In genomic region chr6:95058017-95058416, GRCm38 (mm10) we compare ENCODE assay signal across 9 mouse cellular contexts. TPM values are rescaled to one million over a fixed set of nuclear protein-coding genes. Genes with fewer than 3 reads are reported as not detected.
DNase-seq lines count a peak whose midpoint lies in the region; ATAC-seq and TF ChIP-seq lines count a peak whose summit lies in the region.
"Had no signal": no experiment of that assay in that cellular context is flagged by ENCODE, and none has a peak within 500 bp of the region (broad histone marks: within the 10 kb centered on the region; RNA-seq: fewer than 3 reads in every experiment).

No protein-coding gene starts in this region.

- no peaks in the 10 kb centered on the region for H3K27me3 ChIP-seq in forebrain, postnatal 0 days (ENCODE audit: insufficient read depth, low read length)
- H3K27me3 ChIP-seq in forebrain, embryonic 10.5 days (ENCODE audit: poor library complexity, severe bottlenecking): no peaks in the 10 kb centered on the region
- H3K27me3 ChIP-seq in midbrain, embryonic 14.5 days (ENCODE audit: control insufficient read depth, insufficient read depth, low read length): no peaks in the 10 kb centered on the region
- H3K27me3 ChIP-seq in midbrain, embryonic 15.5 days (replicated peaks): no peaks in the 10 kb centered on the region

- TF ChIP-seq CTCF in forebrain, postnatal 0 days (IDR thresholded peaks at IDR 0.05; ENCODE audit: low read depth): peak; percentile 86
- TF ChIP-seq CTCF in cortical plate, adult 2 months (IDR thresholded peaks at IDR 0.05; ENCODE audit: extremely low read depth, insufficient read depth, low read length): peak; percentile 60

- H3K4me3 ChIP-seq in forebrain, postnatal 0 days (ENCODE audit: low read depth, low read length): no peak overlapping the region
- no peak overlapping the region for H3K4me3 ChIP-seq in forebrain, embryonic 10.5 days
- H3K4me3 ChIP-seq in midbrain, embryonic 14.5 days (replicated peaks; ENCODE audit: low read depth, low read length): no peak overlapping the region
- no peak overlapping the region for H3K4me3 ChIP-seq in midbrain, embryonic 15.5 days
- H3K4me3 ChIP-seq in cortical plate, adult 2 months (ENCODE audit: insufficient read depth, low read length): no peak overlapping the region
- H3K4me3 ChIP-seq: hindbrain, embryonic 15.5 days had no signal

- TF ChIP-seq POLR2A in cortical plate, adult 2 months (IDR thresholded peaks at IDR 0.05; ENCODE audit: extremely low read depth, insufficient read depth, low read length): no peak

- no peaks in the 10 kb centered on the region for H3K9me3 ChIP-seq in forebrain, postnatal 0 days (ENCODE audit: low read length)
- no peaks in the 10 kb centered on the region for H3K9me3 ChIP-seq in forebrain, embryonic 10.5 days
- H3K9me3 ChIP-seq in midbrain, embryonic 14.5 days (ENCODE audit: control insufficient read depth, low read length): no peaks in the 10 kb centered on the region
- no peaks in the 10 kb centered on the region for H3K9me3 ChIP-seq in midbrain, embryonic 15.5 days
- H3K9me3 ChIP-seq: hindbrain, embryonic 15.5 days had no signal

- peak; percentile 69 for ATAC-seq in forebrain, postnatal 0 days
- no peak for ATAC-seq in midbrain, embryonic 14.5 days (ENCODE audit: low FRiP score, low TSS enrichment)
- ATAC-seq in midbrain, embryonic 15.5 days (replicated peaks): no peak
- no peak for ATAC-seq in monocyte, adult 5-6 weeks (replicated peaks; ENCODE audit: insufficient number of reproducible peaks, low FRiP score, low TSS enrichment, poor library complexity, severe bottlenecking)

- H3K4me1 ChIP-seq in forebrain, postnatal 0 days (ENCODE audit: insufficient read depth): no peaks in the 10 kb centered on the region
- H3K4me1 ChIP-seq in forebrain, embryonic 10.5 days: no peaks in the 10 kb centered on the region
- no peaks in the 10 kb centered on the region for H3K4me1 ChIP-seq in midbrain, embryonic 14.5 days (ENCODE audit: control insufficient read depth, insufficient read depth, low read length)
- no peaks in the 10 kb centered on the region for H3K4me1 ChIP-seq in midbrain, embryonic 15.5 days
- no peaks in the 10 kb centered on the region for H3K4me1 ChIP-seq in cortical plate, adult 2 months (ENCODE audit: control insufficient read depth, insufficient read depth, low read length)
- H3K4me1 ChIP-seq: hindbrain, embryonic 15.5 days had no signal

- DNase-seq in forebrain, postnatal 0 days: peak; percentile 84
- no peak for DNase-seq in forebrain, embryonic 10.5 days (ENCODE audit: extremely low spot score, low spot score)
- DNase-seq in midbrain, embryonic 14.5 days: peak; percentile 92
- DNase-seq in lung, postnatal 14 days: peak; percentile 5
- DNase-seq in urinary bladder, postnatal 4 days (ENCODE audit: low spot score in 2 of 2): no peak

- no peaks in the 10 kb centered on the region for H3K36me3 ChIP-seq in forebrain, postnatal 0 days (ENCODE audit: insufficient read depth)
- H3K36me3 ChIP-seq in forebrain, embryonic 10.5 days (replicated peaks): no peaks in the 10 kb centered on the region
- no peaks in the 10 kb centered on the region for H3K36me3 ChIP-seq in midbrain, embryonic 14.5 days (ENCODE audit: control insufficient read depth, insufficient read depth, low read length)
- H3K36me3 ChIP-seq in midbrain, embryonic 15.5 days (replicated peaks): no peaks in the 10 kb centered on the region
- H3K36me3 ChIP-seq: hindbrain, embryonic 15.5 days had no signal

- H3K9ac ChIP-seq in forebrain, postnatal 0 days: no peak overlapping the region
- H3K9ac ChIP-seq in midbrain, embryonic 14.5 days (replicated peaks; ENCODE audit: low read length): no peak overlapping the region
- H3K9ac ChIP-seq in midbrain, embryonic 15.5 days: no peak overlapping the region
- H3K9ac ChIP-seq: hindbrain, embryonic 15.5 days had no signal

- 41% methylated on average over 4 of the region's 4 CpGs for WGBS in forebrain, postnatal 0 days
- WGBS in forebrain, embryonic 10.5 days: 58% methylated on average over 4 of the region's 4 CpGs
- 50% methylated on average over 4 of the region's 4 CpGs for WGBS in midbrain, embryonic 14.5 days
- 50% methylated on average over 4 of the region's 4 CpGs for WGBS in midbrain, embryonic 15.5 days

- H3K27ac ChIP-seq in forebrain, postnatal 0 days (ENCODE audit: low read depth, low read length): no peak overlapping the region
- no peak overlapping the region for H3K27ac ChIP-seq in forebrain, embryonic 10.5 days
- no peak overlapping the region for H3K27ac ChIP-seq in midbrain, embryonic 14.5 days (replicated peaks; ENCODE audit: low read depth, low read length)
- no peak overlapping the region for H3K27ac ChIP-seq in midbrain, embryonic 15.5 days
- H3K27ac ChIP-seq in cortical plate, adult 2 months (ENCODE audit: insufficient read depth, low read length): no peak overlapping the region
- H3K27ac ChIP-seq: hindbrain, embryonic 15.5 days had no signal

- H3K4me2 ChIP-seq in forebrain, postnatal 0 days (ENCODE audit: low read depth): no peak overlapping the region
- no peak overlapping the region for H3K4me2 ChIP-seq in midbrain, embryonic 14.5 days (ENCODE audit: low read length)
- no peak overlapping the region for H3K4me2 ChIP-seq in midbrain, embryonic 15.5 days
- H3K4me2 ChIP-seq: hindbrain, embryonic 15.5 days had no signal

RNA-seq across cellular contexts. Expression of gene Kbtbd8, which starts 59.0 kb away (rescaled TPM):
- 6.0 and 7.3 TPM in 2 replicates for total RNA-seq in forebrain, postnatal 0 days (2014; rRNA removed)
- 1.2 and 1.3 TPM in 2 replicates for polyA plus RNA-seq in forebrain, postnatal 0 days (2015; fragmentation: Nextera tagmentation; extraction: Ambion mirVana)
- 11.3 and 12.2 TPM in 2 replicates for polyA plus RNA-seq in forebrain, embryonic 10.5 days (2016; fragmentation: Nextera tagmentation; extraction: Ambion mirVana)
- polyA plus RNA-seq in midbrain, embryonic 14.5 days (2014; fragmentation: Nextera tagmentation; extraction: Ambion mirVana): 5.6 and 6.0 TPM in 2 replicates
- 4.1 and 4.2 TPM in 2 replicates for polyA plus RNA-seq in midbrain, embryonic 15.5 days (2015; fragmentation: Nextera tagmentation; extraction: Ambion mirVana)
- 3.3 and 3.7 TPM in 2 replicates for polyA plus RNA-seq in cortical plate, adult 2 months (2012; rRNA removed)
- total RNA-seq in monocyte, adult 5-6 weeks (2017): 3.0 to 4.9 TPM (median 4.0 TPM) in 3 replicates

Comparison
In these comparisons a context has a peak if more than half of its experiments do, and no peak if none do; other contexts are left out.
1. DNase-seq: peak in forebrain, postnatal 0 days (single experiment), midbrain, embryonic 14.5 days (single experiment) and lung, postnatal 14 days (single experiment); none in forebrain, embryonic 10.5 days (single experiment) and urinary bladder, postnatal 4 days (0 of 2).